Mouse (Mus musculus) lung, adult 2 months (tissue): ENCODE data around the gene Midn. TPM values are rescaled to one million over a fixed set of nuclear protein-coding genes. Genes with fewer than 3 reads are reported as not detected.

Experiments
- DNase-seq: peaks from one replicate; pipeline ENCODE4 v3.0.0; 2022
- H3K4me1 ChIP-seq: fragments of 200-500 bp; 2 replicates; pipeline ENCODE4 v1.6.1; 2011; ENCODE audit warnings: low read length; ENCODE audit not compliant: control insufficient read depth, insufficient read depth
- H3K4me3 ChIP-seq: fragments of 200-500 bp; replicated peaks from 2 replicates; pipeline ENCODE3; 2011; ENCODE audit warnings: low read depth, mild to moderate bottlenecking, control low read depth, low read length; ENCODE audit errors: extremely low read depth
- CTCF ChIP-seq: fragments of 200-500 bp; IDR thresholded peaks from 2 replicates; pipeline ENCODE4 v1.5.1; 2011; ENCODE audit warnings: mild to moderate bottlenecking, low read length, control low read depth; ENCODE audit not compliant: insufficient read depth
- POLR2A ChIP-seq: fragments of 200-500 bp; IDR thresholded peaks from 2 replicates; pipeline ENCODE4 v1.6.1; 2011; ENCODE audit warnings: low read depth, mild to moderate bottlenecking, control low read depth, low read length, borderline replicate concordance; ENCODE audit errors: extremely low read depth
- WGBS: fragments of 180-500 bp; shearing (Covaris S2); methylation state at CpG from one replicate; pipeline ENCODE4 v1.1.7; 2018; 5-methylcytosine and 5-hydroxymethylcytosine counted together
- polyA plus RNA-seq: library from polyadenylated mRNA; depleted of rRNA; stranded (reverse); fragments of >200 nt; gene quantifications from 2 replicates; pipeline ENCODE4 v1.2.3, GENCODE M21; 2012

The Midn gene
- polyA plus RNA-seq, 1 experiment = 110 TPM

- peak; percentile 46 for DNase-seq
- WGBS = 9% methylated on average over 11 of the region's 11 CpGs
- Histone ChIP-seq H3K4me1 (peaks cover 7% of the 10 kb centered on the region), H3K4me3 (peak overlapping the region; percentile 46)
- TF ChIP-seq CTCF (no peak), POLR2A (no peak)
These were observed 25.3 kb downstream of the Midn start for GRCm38 (mm10) chr10:80173358-80173757.

- no peak for DNase-seq
- H3K4me1 ChIP-seq = peaks cover 5% of the 10 kb centered on the region
- 85% methylated on average over 10 of the region's 10 CpGs for WGBS
- no peak for TF ChIP-seq CTCF
- TF ChIP-seq POLR2A = no peak
- no peak overlapping the region for H3K4me3 ChIP-seq
These were observed 26.0 kb downstream of the Midn start for GRCm38 (mm10) chr10:80173955-80174640.

DNA sequence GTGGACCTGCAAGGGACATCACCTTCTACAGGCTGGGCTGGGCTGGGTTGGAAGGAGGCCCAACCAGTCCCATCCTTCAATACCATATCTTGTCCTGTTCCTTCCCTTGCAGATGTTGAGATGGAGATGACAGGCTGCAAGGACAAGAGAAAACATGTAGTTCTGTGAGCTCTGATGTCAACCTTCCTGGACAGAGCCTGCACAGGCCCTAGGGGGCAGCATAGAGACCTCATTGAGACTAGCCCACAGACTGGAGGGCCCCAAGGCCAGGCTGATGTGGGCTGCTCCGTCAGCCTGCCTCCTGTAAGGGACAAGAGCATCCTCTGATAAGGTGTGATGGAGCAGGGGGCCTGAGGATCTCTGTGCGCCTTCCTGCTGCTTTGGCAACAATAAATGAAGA lies 26.6 kb downstream of the Midn start:
- 60% methylated on average over 2 of the region's 2 CpGs for WGBS
- TF ChIP-seq CTCF = peak; percentile 49; the same call in 1 of the 2 replicates
- no peak for TF ChIP-seq POLR2A
- no peak for DNase-seq
- H3K4me3 ChIP-seq = no peak overlapping the region
- H3K4me1 ChIP-seq = peaks cover 5% of the 10 kb centered on the region

DNA sequence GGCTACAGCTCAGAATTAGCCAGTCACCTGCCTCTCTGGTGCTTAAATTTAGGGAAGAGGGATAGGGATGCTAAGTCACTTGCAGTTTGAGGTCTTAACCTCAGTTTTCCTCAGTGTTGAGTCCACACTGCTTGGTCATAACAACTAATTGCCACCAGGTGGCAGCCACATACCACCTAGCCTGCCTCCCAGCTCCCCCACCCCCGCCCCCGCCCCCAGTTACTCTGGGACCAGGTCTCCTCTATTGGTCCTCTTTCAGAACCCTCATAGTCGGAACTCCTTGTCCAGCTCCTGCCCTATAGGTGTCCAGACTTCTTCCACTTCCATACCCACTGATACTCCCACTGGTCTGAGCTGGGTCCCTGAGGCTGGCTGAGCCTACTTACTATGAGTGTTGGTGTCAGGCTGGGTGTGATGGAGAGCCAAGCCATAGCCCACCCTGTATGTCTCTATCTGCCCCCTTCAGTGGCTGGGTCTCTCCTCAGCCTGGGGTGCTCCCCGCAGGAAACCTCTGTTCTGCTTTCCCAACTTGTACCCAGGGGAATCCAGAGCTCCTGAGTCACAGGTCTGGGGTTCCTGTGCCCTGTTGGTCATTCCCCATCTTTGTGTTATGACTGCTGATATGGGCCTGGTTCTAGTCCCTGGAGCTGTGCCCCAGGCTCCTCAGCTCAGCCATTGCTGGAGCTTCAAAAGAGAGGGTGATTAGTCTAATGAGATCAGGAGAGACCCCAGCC lies 27.6 kb downstream of the Midn start:
- Histone ChIP-seq H3K4me3 (no peak overlapping the region), H3K4me1 (peaks cover 5% of the 10 kb centered on the region)
- WGBS = 38% methylated on average over 4 of the region's 4 CpGs
- TF ChIP-seq CTCF = peak; percentile 66
- TF ChIP-seq POLR2A = no peak
- DNase-seq = no peak

DNA sequence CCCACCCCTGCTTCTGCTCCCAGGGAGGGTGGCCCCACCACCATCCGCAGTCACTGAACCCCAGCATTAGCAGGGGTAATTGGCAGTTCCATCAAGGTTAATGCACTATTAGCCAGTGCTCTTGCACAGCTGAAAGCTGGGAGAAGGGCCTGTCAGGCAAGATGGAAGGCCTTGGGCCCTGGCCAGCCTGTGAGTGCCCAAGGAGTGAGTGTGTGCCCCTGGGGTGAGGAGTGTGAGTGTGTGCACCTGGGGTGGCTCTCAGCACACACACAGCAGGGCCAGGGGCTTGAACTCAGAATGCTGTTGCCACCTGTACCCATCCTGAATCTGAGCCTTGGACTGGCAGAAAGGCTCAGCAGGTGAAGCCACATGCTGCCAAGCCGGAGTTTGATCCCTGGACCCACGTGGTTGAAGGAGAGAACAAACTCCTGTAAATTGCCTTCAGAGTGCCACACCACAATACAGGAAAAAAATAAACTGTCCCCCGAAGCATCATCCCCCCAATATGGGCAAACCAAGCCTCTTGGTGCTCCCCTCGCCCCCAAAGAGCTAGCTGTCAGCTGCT lies 28.3 kb downstream of the Midn start:
- no peak for TF ChIP-seq POLR2A
- no peak for TF ChIP-seq CTCF
- DNase-seq = no peak
- WGBS = 85% methylated on average over 5 of the region's 5 CpGs

DNA sequence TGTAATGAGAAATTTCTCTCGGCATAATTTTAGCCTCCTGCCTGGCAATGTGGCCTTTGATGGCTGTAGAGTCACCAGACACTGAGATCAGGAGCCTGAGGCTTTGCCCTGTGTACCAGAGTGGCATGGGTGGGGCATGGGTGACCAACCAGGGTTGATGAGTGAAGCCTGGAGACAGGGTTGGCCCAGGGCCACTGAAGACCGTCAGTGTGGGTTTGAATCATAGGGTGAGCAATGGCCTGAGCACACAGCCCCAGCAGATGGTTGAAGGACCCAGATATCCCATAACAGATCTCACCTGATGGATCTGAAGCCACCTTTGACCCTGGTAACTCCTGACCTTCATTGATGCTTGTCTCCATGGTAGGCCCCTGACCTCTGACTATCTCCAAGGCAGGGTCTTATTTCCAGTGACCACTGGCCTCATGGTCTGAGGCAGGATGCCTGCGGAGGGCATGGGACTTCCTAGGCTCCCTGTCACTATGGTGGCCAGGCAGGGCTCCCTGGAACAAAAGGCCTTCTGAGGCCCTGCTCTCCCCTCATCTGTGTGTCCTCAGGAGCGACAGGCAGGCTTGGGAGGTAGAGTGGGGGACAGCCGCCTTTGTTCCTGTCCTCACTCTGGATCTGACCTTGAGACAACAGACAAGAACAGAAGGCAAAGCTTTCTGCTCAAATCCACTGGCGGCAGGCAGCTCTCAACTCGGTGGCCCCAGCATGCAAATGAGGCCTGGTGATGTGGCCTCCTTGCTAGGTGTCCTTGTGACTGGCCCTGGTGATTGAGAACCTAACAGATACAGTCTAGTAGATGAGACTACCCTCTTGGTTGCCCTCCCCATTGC lies 29.6 kb downstream of the Midn start:
- no peak for DNase-seq
- H3K4me1 ChIP-seq = no peaks in the 10 kb centered on the region
- no peak for TF ChIP-seq CTCF
- TF ChIP-seq POLR2A = no peak
- no peak overlapping the region for H3K4me3 ChIP-seq
- WGBS = 79% methylated on average over 7 of the region's 7 CpGs

More for the DNA sequence above, 28.3 kb downstream of the Midn start:
- Histone ChIP-seq H3K4me3 (no peak overlapping the region), H3K4me1 (peaks cover 5% of the 10 kb centered on the region)

DNA sequence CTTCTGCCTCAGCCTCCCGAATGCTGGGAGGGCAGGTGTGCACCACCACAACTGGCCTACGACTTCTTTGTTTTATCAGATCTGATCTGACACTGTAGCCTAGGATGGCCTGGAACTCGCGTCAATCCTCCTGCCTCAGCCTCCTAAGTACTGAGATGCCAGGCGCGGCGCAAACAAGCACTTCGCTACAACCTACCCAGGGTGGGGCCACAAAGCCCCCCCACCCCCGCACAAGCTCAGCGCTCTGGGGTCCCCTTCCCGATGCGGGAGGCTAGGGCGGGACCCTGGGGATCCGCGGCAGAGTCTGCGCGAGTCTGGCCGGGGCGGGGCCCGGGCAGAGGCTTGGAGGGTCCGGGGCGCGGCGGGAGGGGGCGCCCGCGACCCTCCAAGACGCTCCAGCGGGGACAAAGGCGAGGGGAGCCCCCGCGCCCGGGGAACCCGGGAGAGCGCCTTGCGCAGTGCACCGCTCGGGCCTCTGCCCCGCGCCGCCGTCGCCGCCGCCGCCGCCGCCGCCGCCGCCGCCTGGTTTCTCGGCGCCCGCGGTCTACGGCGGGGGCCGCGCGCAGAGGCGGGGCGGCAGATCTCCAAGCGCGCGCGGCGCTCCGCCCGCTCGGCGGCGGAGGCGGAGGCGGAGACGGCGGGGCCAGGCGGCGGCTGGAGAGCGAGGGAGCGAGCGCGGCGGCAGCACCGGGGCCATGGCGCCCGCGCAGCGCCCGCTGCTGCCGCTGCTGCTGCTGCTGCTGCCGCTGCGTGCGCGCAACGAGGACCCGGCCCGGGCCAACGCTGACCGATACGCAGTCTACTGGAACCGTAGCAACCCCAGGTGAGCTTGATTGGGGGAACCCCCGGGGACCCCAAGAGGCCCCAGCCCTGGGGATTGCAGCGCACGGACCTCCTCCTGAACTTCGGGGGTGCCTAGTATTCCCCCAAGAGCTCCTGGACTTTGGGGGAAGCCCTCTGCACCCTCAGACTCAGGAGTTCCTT lies 31.3 kb downstream of the Midn start, which contains the start of gene Efna2:
Gene Efna2, plus strand, starts transcription at position 415 of the 984 bp plus-strand sequence.
- H3K4me1 ChIP-seq = no peaks in the 10 kb centered on the region
- TF ChIP-seq CTCF = no peak
- no peak for TF ChIP-seq POLR2A
- 5% methylated on average over 81 of the region's 106 CpGs for WGBS
- DNase-seq = peak; percentile 37
- H3K4me3 ChIP-seq = peak within 1 kb of the TSS; percentile 65

DNA sequence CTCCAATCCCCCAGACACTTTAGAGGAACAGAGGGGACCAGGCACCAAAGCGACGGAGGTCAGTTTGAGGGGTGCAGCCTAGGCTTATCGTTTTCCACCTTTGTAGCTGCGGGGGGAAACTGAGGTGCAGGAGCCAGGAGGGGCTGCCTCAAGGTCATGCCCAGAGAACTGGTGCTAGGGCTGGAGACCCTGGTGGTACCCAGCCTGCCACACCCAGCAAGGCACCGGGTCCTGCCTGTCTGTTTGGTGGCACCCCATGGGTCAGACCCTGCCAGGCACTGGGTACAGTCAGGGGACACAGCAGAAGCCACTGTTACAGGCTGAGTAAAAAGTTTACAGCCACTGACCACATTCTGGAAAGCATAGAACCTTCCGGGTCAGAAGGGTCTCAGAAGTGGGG lies 32.2 kb downstream of the Midn start:
- TF ChIP-seq CTCF (no peak), POLR2A (no peak)
- Histone ChIP-seq H3K4me1 (no peaks in the 10 kb centered on the region), H3K4me3 (no peak overlapping the region)
- no peak for DNase-seq
- 61% methylated on average over 6 of the region's 6 CpGs for WGBS
